Mouse (Mus musculus) C2C12 (cell line): ENCODE measurements at regions not wholly inside any gene's neighbourhood (a gene's known extent, or its start where the extent isn't known, plus 50 kb on each side); places are given as distances from the start of the nearest gene placed in this dataset.

Source experiments
- CEBPB ChIP-seq: IDR thresholded peaks from one replicate; pipeline ENCODE4 v1.6.1; 2011; ENCODE audit warnings: low read depth, mild to moderate bottlenecking, control low read depth, moderate library complexity
- CTCF ChIP-seq: IDR thresholded peaks from one replicate; pipeline ENCODE4 v1.5.1; 2011; ENCODE audit not compliant: control insufficient read depth, insufficient read depth, insufficient read length
- FOSL1 ChIP-seq: IDR thresholded peaks from one replicate; pipeline ENCODE4 v1.8.0; 2011; ENCODE audit warnings: mild to moderate bottlenecking, low read length; ENCODE audit not compliant: poor library complexity, insufficient read depth, severe bottlenecking
- MAX ChIP-seq: IDR thresholded peaks from one replicate; pipeline ENCODE4 v1.6.1; 2011; ENCODE audit warnings: mild to moderate bottlenecking, control low read depth
- MYOD1 ChIP-seq: IDR thresholded peaks from one replicate; pipeline ENCODE4 v1.6.1; 2011; ENCODE audit warnings: low read depth; ENCODE audit not compliant: control insufficient read depth, insufficient read length
- MYOG ChIP-seq: IDR thresholded peaks from one replicate; pipeline ENCODE4 v1.6.1; 2011; ENCODE audit not compliant: control insufficient read depth, insufficient read length; ENCODE audit errors: extremely low read depth
- USF1 ChIP-seq: IDR thresholded peaks from one replicate; pipeline ENCODE4 v1.6.1; 2011; ENCODE audit warnings: low read depth, mild to moderate bottlenecking, control low read depth, moderate library complexity

DNA sequence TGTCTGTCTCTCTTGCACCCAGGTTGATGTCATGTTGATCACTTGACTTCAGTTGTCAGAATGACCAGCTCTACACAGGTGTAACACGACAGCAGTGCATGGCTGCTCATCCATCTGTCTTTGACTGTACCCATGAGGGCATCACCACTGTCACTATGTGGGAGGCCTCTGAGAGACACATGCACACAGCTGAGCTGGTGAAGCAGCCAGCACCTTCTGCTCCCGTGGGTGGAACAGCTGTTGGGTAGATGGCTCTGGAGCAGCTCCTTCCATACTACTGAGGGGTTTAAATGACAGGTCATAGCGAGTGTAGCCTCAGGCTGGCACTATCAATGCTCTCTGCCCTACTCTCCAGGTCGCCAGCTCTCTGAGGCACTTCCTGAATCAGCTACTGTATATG, 301.9 kb downstream of the Hs3st3b1 start:
- TF ChIP-seq CEBPB (no peak), CTCF (no peak), MAX (no peak), USF1 (no peak), MYOG (no peak), MYOD1 (no peak), FOSL1 (no peak)
